Mouse (Mus musculus) activated CD4-positive, CD25-positive, alpha-beta regulatory T cell, adult 4 months (primary cell): ENCODE data around the gene Fam118a. TPM values are rescaled to one million over a fixed set of nuclear protein-coding genes. Genes with fewer than 3 reads are reported as not detected.

Source experiments
- ATAC-seq: one replicate; pipeline ENCODE4 v1.8.0; 2017
- polyA plus RNA-seq, 2 experiments: library from polyadenylated mRNA; unstranded; fragments of 100-300 nt; shearing (Covaris generic); gene quantifications; one replicate each; pipeline ENCODE4 v1.2.1; 2017

Gene Fam118a
- polyA plus RNA-seq, 2 experiments from 2014 or later, result 33.0 to 39.2 TPM

GRCm38 (mm10) chr15:85085641-85086040 is 56.9 kb downstream of the Fam118a start:
- no peak for ATAC-seq

Other genes with a start within 250 kb of the Fam118a start
- gene Phf21b, start 172.9 kb upstream of the Fam118a start, polyA plus RNA-seq, result 1 to 10 TPM; 1.1 to 1.4 TPM
- under 1 TPM; 0.55 to 0.89 TPM for gene Gm29666, start 108.9 kb upstream of the Fam118a start, polyA plus RNA-seq
- 10 to 100 TPM; 22.9 to 24.2 TPM for gene Nup50, start 105.5 kb upstream of the Fam118a start, polyA plus RNA-seq
- gene 5031439G07Rik, start 40.4 kb upstream of the Fam118a start, polyA plus RNA-seq, result 1 to 10 TPM; 1.2 TPM
- not detected for gene Upk3a, start 11.8 kb upstream of the Fam118a start, polyA plus RNA-seq
- not detected for gene Smc1b, start 103.0 kb downstream of the Fam118a start, polyA plus RNA-seq
- gene Ribc2, start 103.1 kb downstream of the Fam118a start, polyA plus RNA-seq, result not detected
- gene Fbln1, start 177.0 kb downstream of the Fam118a start, polyA plus RNA-seq, result under 1 TPM; 0.13 to 0.29 TPM